Mouse (Mus musculus): Measurements from ENCODE around the gene Prss16. TPM values are rescaled to one million over a fixed set of nuclear protein-coding genes. Genes with fewer than 3 reads are reported as not detected.

Gene Prss16
- 1.1 and 1.6 TPM in 2 replicates for polyA plus RNA-seq (2012; rRNA removed)
- 0.51 and 0.57 TPM in 2 replicates for polyA plus RNA-seq (2014; fragmentation: Nextera tagmentation; extraction: Ambion mirVana)

GRCm38 (mm10) chr13:22009642-22010041 lies at the start of gene Prss16:
Prss16 (minus strand) TSS chr13:22009742.
- 38% methylated on average over 7 of the region's 7 CpGs for WGBS
- TF ChIP-seq POLR2A (IDR thresholded peaks at IDR 0.05; ENCODE audit: borderline replicate concordance, extremely low read depth, insufficient read depth, insufficient read length) = no peak
- H3K9me3 ChIP-seq (ENCODE audit: control insufficient read depth, low read length) = no peaks in the 10 kb centered on the region
- H3K9ac ChIP-seq (ENCODE audit: low read depth, low read length, severe bottlenecking) = no peak within 1 kb of the TSS
- H3K4me3 ChIP-seq (replicated peaks; ENCODE audit: low read length) = no peak within 1 kb of the TSS
- DNase-seq (ENCODE audit: low spot score) = no peak
- no peaks in the 10 kb centered on the region for H3K36me3 ChIP-seq (ENCODE audit: control insufficient read depth, insufficient read depth, low read length)
- H3K27ac ChIP-seq (replicated peaks; ENCODE audit: low read depth, low read length) = no peak within 1 kb of the TSS
- ATAC-seq (ENCODE audit: low FRiP score, low read depth) = no peak
- peaks cover 90% of the 10 kb centered on the region for H3K27me3 ChIP-seq (ENCODE audit: control insufficient read depth, insufficient read depth, low read length)
- H3K4me1 ChIP-seq (ENCODE audit: control insufficient read depth, insufficient read depth, low read length) = peaks cover 9% of the 10 kb centered on the region; the same call in 1 of the 2 replicates
- H3K4me2 ChIP-seq (replicated peaks; ENCODE audit: low read depth, low read length, severe bottlenecking) = no peak within 1 kb of the TSS

- no peak overlapping the region for H3K27ac ChIP-seq (replicated peaks; ENCODE audit: low read depth, low read length)
- 100% methylated on average over 1 of the region's 1 CpGs for WGBS
- H3K36me3 ChIP-seq (ENCODE audit: control insufficient read depth, insufficient read depth, low read length) = no peaks in the 10 kb centered on the region
- H3K4me2 ChIP-seq (replicated peaks; ENCODE audit: low read depth, low read length, severe bottlenecking) = no peak overlapping the region
- H3K9ac ChIP-seq (ENCODE audit: low read depth, low read length, severe bottlenecking) = no peak overlapping the region
- 0 out of 2 replicates have a peak, but pooled peaks cover 3% of the 10 kb centered on the region for H3K4me1 ChIP-seq (ENCODE audit: control insufficient read depth, insufficient read depth, low read length)
- H3K4me3 ChIP-seq (replicated peaks; ENCODE audit: low read length) = no peak overlapping the region
- DNase-seq (ENCODE audit: low spot score) = no peak
- no peak for ATAC-seq (ENCODE audit: low FRiP score, low read depth)
- H3K27me3 ChIP-seq (ENCODE audit: control insufficient read depth, insufficient read depth, low read length) = no peaks in the 10 kb centered on the region
- no peaks in the 10 kb centered on the region for H3K9me3 ChIP-seq (ENCODE audit: control insufficient read depth, low read length)
- TF ChIP-seq POLR2A (IDR thresholded peaks at IDR 0.05; ENCODE audit: borderline replicate concordance, extremely low read depth, insufficient read depth, insufficient read length) = no peak
Observed at GRCm38 (mm10) chr13:22053754-22054153, 44.2 kb upstream of the Prss16 start.

DNA sequence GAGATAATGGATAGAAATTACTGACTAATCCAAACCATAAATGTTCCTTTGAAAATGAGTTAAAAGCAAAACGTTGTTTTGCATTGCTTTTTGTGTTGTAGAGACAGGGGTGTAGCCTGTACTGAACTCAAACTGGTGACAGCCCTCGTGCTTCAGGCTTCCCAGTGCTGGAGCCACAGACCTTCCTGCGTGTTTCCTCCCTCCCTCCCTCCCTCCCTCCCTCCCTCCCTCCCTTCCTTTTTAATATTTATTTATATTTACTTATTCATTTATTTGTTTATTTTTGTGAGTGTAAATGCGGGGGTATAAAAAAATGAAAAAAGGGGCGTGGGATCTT lies 41.9 kb upstream of the Prss16 start:
- Histone ChIP-seq H3K36me3 (ENCODE audit: control insufficient read depth, insufficient read depth, low read length) (no peaks in the 10 kb centered on the region), H3K4me1 (ENCODE audit: control insufficient read depth, insufficient read depth, low read length) (0 out of 2 replicates have a peak, but pooled peaks cover 3% of the 10 kb centered on the region), H3K4me2 (replicated peaks; ENCODE audit: low read depth, low read length, severe bottlenecking) (peak overlapping the region; percentile 59), H3K27me3 (ENCODE audit: control insufficient read depth, insufficient read depth, low read length) (no peaks in the 10 kb centered on the region), H3K9ac (ENCODE audit: low read depth, low read length, severe bottlenecking) (peak overlapping the region; percentile 50), H3K4me3 (replicated peaks; ENCODE audit: low read length) (peak overlapping the region; percentile 46), H3K27ac (replicated peaks; ENCODE audit: low read depth, low read length) (no peak overlapping the region), H3K9me3 (ENCODE audit: control insufficient read depth, low read length) (no peaks in the 10 kb centered on the region)
- DNase-seq (ENCODE audit: low spot score) (no peak), ATAC-seq (ENCODE audit: low FRiP score, low read depth) (no peak)
- WGBS = 13% methylated on average over 5 of the region's 5 CpGs
- no peak for TF ChIP-seq POLR2A (IDR thresholded peaks at IDR 0.05; ENCODE audit: borderline replicate concordance, extremely low read depth, insufficient read depth, insufficient read length)

- Histone ChIP-seq H3K9me3 (ENCODE audit: control insufficient read depth, low read length) (no peaks in the 10 kb centered on the region), H3K36me3 (ENCODE audit: control insufficient read depth, insufficient read depth, low read length) (no peaks in the 10 kb centered on the region), H3K4me2 (replicated peaks; ENCODE audit: low read depth, low read length, severe bottlenecking) (peak overlapping the region; percentile 59), H3K27ac (replicated peaks; ENCODE audit: low read depth, low read length) (peak overlapping the region; percentile 79), H3K27me3 (ENCODE audit: control insufficient read depth, insufficient read depth, low read length) (no peaks in the 10 kb centered on the region), H3K4me1 (ENCODE audit: control insufficient read depth, insufficient read depth, low read length) (0 out of 2 replicates have a peak, but pooled peaks cover 3% of the 10 kb centered on the region), H3K9ac (ENCODE audit: low read depth, low read length, severe bottlenecking) (peak overlapping the region; percentile 50), H3K4me3 (replicated peaks; ENCODE audit: low read length) (peak overlapping the region; percentile 46)
- peak; percentile 91 for DNase-seq (ENCODE audit: low spot score)
- ATAC-seq (ENCODE audit: low FRiP score, low read depth) = peak; percentile 93
- TF ChIP-seq POLR2A (IDR thresholded peaks at IDR 0.05; ENCODE audit: borderline replicate concordance, extremely low read depth, insufficient read depth, insufficient read length) = 0 out of 2 replicates have a peak, but pooled peaks have one; percentile 12
- under 1% methylated on average over 52 of the region's 52 CpGs for WGBS
Observed at GRCm38 (mm10) chr13:22050591-22051522, 41.3 kb upstream of the Prss16 start.

GRCm38 (mm10) chr13:22049737-22050440 lies 40.3 kb upstream of the Prss16 start:
- under 1% methylated on average over 14 of the region's 14 CpGs for WGBS
- peak overlapping the region; percentile 59 for H3K4me2 ChIP-seq (replicated peaks; ENCODE audit: low read depth, low read length, severe bottlenecking)
- H3K4me1 ChIP-seq (ENCODE audit: control insufficient read depth, insufficient read depth, low read length) = 0 out of 2 replicates have a peak, but pooled peaks cover 3% of the 10 kb centered on the region
- H3K9me3 ChIP-seq (ENCODE audit: control insufficient read depth, low read length) = no peaks in the 10 kb centered on the region
- H3K36me3 ChIP-seq (ENCODE audit: control insufficient read depth, insufficient read depth, low read length) = no peaks in the 10 kb centered on the region
- H3K4me3 ChIP-seq (replicated peaks; ENCODE audit: low read length) = peak overlapping the region; percentile 46
- peak overlapping the region; percentile 79 for H3K27ac ChIP-seq (replicated peaks; ENCODE audit: low read depth, low read length)
- DNase-seq (ENCODE audit: low spot score) (peak; percentile 81), ATAC-seq (ENCODE audit: low FRiP score, low read depth) (peak; percentile 24)
- TF ChIP-seq POLR2A (IDR thresholded peaks at IDR 0.05; ENCODE audit: borderline replicate concordance, extremely low read depth, insufficient read depth, insufficient read length) = no peak
- peak overlapping the region; percentile 50 for H3K9ac ChIP-seq (ENCODE audit: low read depth, low read length, severe bottlenecking)
- H3K27me3 ChIP-seq (ENCODE audit: control insufficient read depth, insufficient read depth, low read length) = no peaks in the 10 kb centered on the region
